13 mouse cellular contexts compared by ENCODE assay signal in the genomic region with DNA sequence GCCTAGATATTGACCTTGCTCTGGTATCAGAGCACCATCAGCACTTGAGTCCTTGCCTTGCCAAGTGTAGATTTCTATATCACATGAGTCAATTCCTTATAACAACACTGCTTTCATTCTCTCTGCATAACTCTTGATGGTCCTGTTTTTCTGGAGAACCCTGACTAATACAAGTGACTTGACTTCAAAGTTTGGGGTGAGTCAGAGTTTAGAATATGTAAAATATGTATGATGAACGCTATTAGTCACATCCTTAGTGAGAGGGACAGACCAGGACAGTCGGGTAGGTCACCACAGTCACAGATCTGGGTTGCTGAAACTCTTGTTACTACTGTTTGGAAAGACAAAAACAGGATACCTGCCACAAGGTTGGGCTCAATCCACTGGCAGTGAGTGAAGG.
"Had no signal": no experiment of that assay in that cellular context is flagged by ENCODE, and none has a peak within 500 bp of the region (broad histone marks: within the 10 kb centered on the region; RNA-seq: fewer than 3 reads in every experiment).

No protein-coding gene starts in this region.

- H3K4me1 ChIP-seq: liver, embryonic 13.5 days; midbrain, embryonic 12.5 days; midbrain, embryonic 15.5 days; neural tube, embryonic 13.5 days had no signal

- H3K27ac ChIP-seq: kidney, postnatal 0 days; layer of hippocampus, adult 2 months; liver, embryonic 13.5 days; midbrain, embryonic 12.5 days; midbrain, embryonic 15.5 days; neural tube, embryonic 13.5 days had no signal

- H3K4me3 ChIP-seq: layer of hippocampus, adult 2 months; liver, embryonic 13.5 days; midbrain, embryonic 12.5 days; midbrain, embryonic 15.5 days; neural tube, embryonic 13.5 days had no signal

- DNase-seq: kidney, adult 18-20 months; kidney, postnatal 25 days; layer of hippocampus, adult 9-11 months; liver, embryonic 13.5 days; lung, adult 2 months; lung, postnatal 14 days; lung, postnatal 4 days; thymus, postnatal 25 days had no signal
